In the genomic region with DNA sequence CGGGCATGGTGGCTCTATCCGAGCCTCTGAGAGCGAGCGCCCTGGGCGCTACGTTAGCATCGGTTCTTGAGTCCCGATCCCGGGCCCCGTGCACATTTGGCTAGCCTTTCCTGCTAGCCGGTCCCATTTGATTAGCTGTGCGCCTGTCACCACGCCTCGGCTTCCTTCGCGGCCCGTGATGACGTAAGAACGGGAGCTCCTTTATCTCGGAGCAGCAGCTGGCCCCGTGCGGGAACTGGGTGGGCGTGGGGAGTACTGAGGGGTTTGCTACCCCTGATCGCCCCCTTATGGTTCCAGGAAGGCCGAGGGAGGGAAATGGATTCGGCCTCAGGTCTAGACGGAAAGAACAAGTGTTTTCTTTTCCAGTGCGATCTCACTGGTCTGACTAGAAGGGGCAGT, we compare ENCODE assay signal across 8 mouse cellular contexts. TPM values are rescaled to one million over a fixed set of nuclear protein-coding genes. Genes with fewer than 3 reads are reported as not detected.
DNase-seq lines count a peak whose midpoint lies in the region; ATAC-seq and TF ChIP-seq lines count a peak whose summit lies in the region.

No protein-coding gene starts in this region.

- H3K4me1 ChIP-seq in embryonic facial prominence, embryonic 12.5 days, result peaks cover 31% of the 10 kb centered on the region
- H3K4me1 ChIP-seq in limb, embryonic 10.5 days, result peaks cover 49% of the 10 kb centered on the region
- peaks cover 37% of the 10 kb centered on the region for H3K4me1 ChIP-seq in midbrain, embryonic 12.5 days
- peaks cover 26% of the 10 kb centered on the region for H3K4me1 ChIP-seq in small intestine, adult 2 months (ENCODE audit: control insufficient read depth, insufficient read depth, insufficient read length, low read length)

- no peak for TF ChIP-seq POLR2A in small intestine, adult 2 months (IDR thresholded peaks at IDR 0.05; ENCODE audit: low read depth, low read length)

- H3K9ac ChIP-seq in embryonic facial prominence, embryonic 12.5 days, result peak overlapping the region; percentile 62
- H3K9ac ChIP-seq in midbrain, embryonic 12.5 days (replicated peaks), result peak overlapping the region; percentile 69

- under 1% methylated on average over 28 of the region's 28 CpGs for WGBS in embryonic facial prominence, embryonic 12.5 days
- under 1% methylated on average over 28 of the region's 28 CpGs for WGBS in limb, embryonic 10.5 days
- WGBS in midbrain, embryonic 12.5 days, result under 1% methylated on average over 28 of the region's 28 CpGs
- whole genome bisulfite sequencing in small intestine, adult 2 months, result under 1% methylated on average over 28 of the region's 28 CpGs

- H3K27me3 ChIP-seq in embryonic facial prominence, embryonic 12.5 days, result no peaks in the 10 kb centered on the region
- no peaks in the 10 kb centered on the region for H3K27me3 ChIP-seq in limb, embryonic 10.5 days (ENCODE audit: low read depth, poor library complexity, severe bottlenecking)
- no peaks in the 10 kb centered on the region for H3K27me3 ChIP-seq in midbrain, embryonic 12.5 days
- no peaks in the 10 kb centered on the region for H3K27me3 ChIP-seq in small intestine, adult 2 months (ENCODE audit: control insufficient read depth, insufficient read depth, low read length)

- ATAC-seq in embryonic facial prominence, embryonic 12.5 days (ENCODE audit: insufficient number of reproducible peaks, insufficient read depth, low FRiP score, low TSS enrichment), result peak; percentile 88
- ATAC-seq in midbrain, embryonic 12.5 days (ENCODE audit: low FRiP score, low read depth), result peak; percentile 87

- DNase-seq in 3T3-L1 (ENCODE audit: low read depth, low spot score), result peak; percentile 83
- peak; percentile 84 to 86 for DNase-seq in adrenal gland, postnatal 36 days
- peak; percentile 91 for DNase-seq in heart, adult 18-20 months
- DNase-seq in kidney, adult 18-20 months, result peak; percentile 84
- DNase-seq in limb, embryonic 10.5 days (ENCODE audit: low spot score), result peak; percentile 86

- H3K27ac ChIP-seq in embryonic facial prominence, embryonic 12.5 days, result peak overlapping the region; percentile 94
- peak overlapping the region; percentile 89 for H3K27ac ChIP-seq in limb, embryonic 10.5 days
- H3K27ac ChIP-seq in midbrain, embryonic 12.5 days (replicated peaks), result peak overlapping the region; percentile 97
- peak overlapping the region; percentile 96 for H3K27ac ChIP-seq in small intestine, adult 2 months (ENCODE audit: insufficient read depth, low read depth, low read length)

- TF ChIP-seq CTCF in small intestine, adult 2 months (IDR thresholded peaks at IDR 0.05; ENCODE audit: extremely low read depth, insufficient read length, insufficient replicate concordance, low read depth, low read length), result no peak

- peak overlapping the region; percentile 75 for H3K4me2 ChIP-seq in embryonic facial prominence, embryonic 12.5 days (replicated peaks)
- H3K4me2 ChIP-seq in midbrain, embryonic 12.5 days (replicated peaks), result peak overlapping the region; percentile 79

- peaks cover 22% of the 10 kb centered on the region; the same call in 1 of the 2 replicates for H3K36me3 ChIP-seq in embryonic facial prominence, embryonic 12.5 days
- peaks cover 41% of the 10 kb centered on the region for H3K36me3 ChIP-seq in limb, embryonic 10.5 days
- peaks cover 20% of the 10 kb centered on the region for H3K36me3 ChIP-seq in midbrain, embryonic 12.5 days
- H3K36me3 ChIP-seq in small intestine, adult 2 months (ENCODE audit: control insufficient read depth, insufficient read depth, low read length), result peaks cover 19% of the 10 kb centered on the region

- H3K9me3 ChIP-seq in embryonic facial prominence, embryonic 12.5 days, result no peaks in the 10 kb centered on the region
- no peaks in the 10 kb centered on the region for H3K9me3 ChIP-seq in limb, embryonic 10.5 days (replicated peaks)
- no peaks in the 10 kb centered on the region for H3K9me3 ChIP-seq in midbrain, embryonic 12.5 days

- peak overlapping the region; percentile 85 for H3K4me3 ChIP-seq in embryonic facial prominence, embryonic 12.5 days
- H3K4me3 ChIP-seq in limb, embryonic 10.5 days, result peak overlapping the region; percentile 87
- H3K4me3 ChIP-seq in midbrain, embryonic 12.5 days, result peak overlapping the region; percentile 85
- peak overlapping the region; percentile 68 for H3K4me3 ChIP-seq in small intestine, adult 2 months (ENCODE audit: low read depth, low read length)

RNA-seq across cellular contexts. Expression of a gene that starts 0.6 kb away (rescaled TPM):
- total RNA-seq in adrenal gland, postnatal 36 days (2021), result 100 to 1,000 TPM in 1 of 2 experiments, 10 to 100 TPM in 1; 97.6 to 107 TPM
- polyA plus RNA-seq in embryonic facial prominence, embryonic 12.5 days (2016; fragmentation: Nextera tagmentation; extraction: Ambion mirVana), result 113 and 115 TPM in 2 replicates
- total RNA-seq in heart, adult 18-20 months (2021), result 100 to 1,000 TPM; 235 to 252 TPM
- 90.5 and 95.7 TPM in 2 replicates for polyA plus RNA-seq in limb, embryonic 10.5 days (2016; fragmentation: Nextera tagmentation; extraction: Ambion mirVana)
- 118 and 131 TPM in 2 replicates for polyA plus RNA-seq in midbrain, embryonic 12.5 days (2016; fragmentation: Nextera tagmentation; extraction: Ambion mirVana)
- 28.8 and 40.1 TPM in 2 replicates for polyA plus RNA-seq in small intestine, adult 2 months (2012; rRNA removed)

RNA-seq across cellular contexts. Expression of a gene that starts 11.9 kb away (rescaled TPM):
- total RNA-seq in adrenal gland, postnatal 36 days (2021), result not detected
- not detected in 2 replicates for polyA plus RNA-seq in embryonic facial prominence, embryonic 12.5 days (2016; fragmentation: Nextera tagmentation; extraction: Ambion mirVana)
- total RNA-seq in heart, adult 18-20 months (2021), result not detected
- not detected in 2 replicates for polyA plus RNA-seq in limb, embryonic 10.5 days (2016; fragmentation: Nextera tagmentation; extraction: Ambion mirVana)
- polyA plus RNA-seq in midbrain, embryonic 12.5 days (2016; fragmentation: Nextera tagmentation; extraction: Ambion mirVana), result not detected in 2 replicates
- polyA plus RNA-seq in small intestine, adult 2 months (2012; rRNA removed), result not detected in 2 replicates

RNA-seq across cellular contexts. Expression of a gene that starts 23.6 kb away (rescaled TPM):
- total RNA-seq in adrenal gland, postnatal 36 days (2021), result under 1 TPM; 0.23 to 0.36 TPM
- 0.32 TPM in 1 of 2 replicates, not detected in the other for polyA plus RNA-seq in embryonic facial prominence, embryonic 12.5 days (2016; fragmentation: Nextera tagmentation; extraction: Ambion mirVana)
- total RNA-seq in heart, adult 18-20 months (2021), result not detected
- polyA plus RNA-seq in limb, embryonic 10.5 days (2016; fragmentation: Nextera tagmentation; extraction: Ambion mirVana), result 0.31 TPM in 1 of 2 replicates, not detected in the other
- 0.20 TPM in 1 of 2 replicates, not detected in the other for polyA plus RNA-seq in midbrain, embryonic 12.5 days (2016; fragmentation: Nextera tagmentation; extraction: Ambion mirVana)
- polyA plus RNA-seq in small intestine, adult 2 months (2012; rRNA removed), result 0.04 TPM in 1 of 2 replicates, not detected in the other

RNA-seq across cellular contexts. Expression of a gene that starts 38.6 kb away (rescaled TPM):
- total RNA-seq in adrenal gland, postnatal 36 days (2021), result not detected
- polyA plus RNA-seq in embryonic facial prominence, embryonic 12.5 days (2016; fragmentation: Nextera tagmentation; extraction: Ambion mirVana), result not detected in 2 replicates
- total RNA-seq in heart, adult 18-20 months (2021), result not detected
- polyA plus RNA-seq in limb, embryonic 10.5 days (2016; fragmentation: Nextera tagmentation; extraction: Ambion mirVana), result not detected in 2 replicates
- not detected in 2 replicates for polyA plus RNA-seq in midbrain, embryonic 12.5 days (2016; fragmentation: Nextera tagmentation; extraction: Ambion mirVana)
- polyA plus RNA-seq in small intestine, adult 2 months (2012; rRNA removed), result not detected in 2 replicates

RNA-seq across cellular contexts. Expression of a gene that starts 52.8 kb away (rescaled TPM):
- total RNA-seq in adrenal gland, postnatal 36 days (2021), result 10 to 100 TPM; 68.6 to 71.0 TPM
- polyA plus RNA-seq in embryonic facial prominence, embryonic 12.5 days (2016; fragmentation: Nextera tagmentation; extraction: Ambion mirVana), result 47.8 and 57.0 TPM in 2 replicates
- 10 to 100 TPM; 40.3 to 41.1 TPM for total RNA-seq in heart, adult 18-20 months (2021)
- polyA plus RNA-seq in limb, embryonic 10.5 days (2016; fragmentation: Nextera tagmentation; extraction: Ambion mirVana), result 34.6 and 47.5 TPM in 2 replicates
- 62.8 and 66.7 TPM in 2 replicates for polyA plus RNA-seq in midbrain, embryonic 12.5 days (2016; fragmentation: Nextera tagmentation; extraction: Ambion mirVana)
- 11.7 and 33.3 TPM in 2 replicates for polyA plus RNA-seq in small intestine, adult 2 months (2012; rRNA removed)

Comparison
In these comparisons a context has a peak if more than half of its experiments do, and no peak if none do; other contexts are left out.
1. Peak in every context shown above with its lines: DNase-seq, ATAC-seq, H3K4me3 ChIP-seq and H3K27ac ChIP-seq.